Mouse (Mus musculus): ENCODE results near the gene Ubash3a. TPM values are rescaled to one million over a fixed set of nuclear protein-coding genes. Genes with fewer than 3 reads are reported as not detected.

Gene Ubash3a
- total RNA-seq, 2 experiments from 2014 or later, result 0.38 to 0.91 TPM

- peak; percentile 100 for DNase-seq (ENCODE audit: extremely low spot score in 1 of 2, low spot score in 1 of 2)
Measured at GRCm38 (mm10) chr17:31276922-31277918, 69.5 kb downstream of the Ubash3a start, which contains the start of gene Rsph1. Rsph1 (minus strand) TSS chr17:31277383.

GRCm38 (mm10) chr17:31277931-31278330, 70.3 kb downstream of the Ubash3a start:
- DNase-seq (ENCODE audit: extremely low spot score in 1 of 2, low spot score in 1 of 2), result no peak

- DNase-seq (ENCODE audit: extremely low spot score in 1 of 2, low spot score in 1 of 2), result no peak
Measured at GRCm38 (mm10) chr17:31279541-31279940, 71.9 kb downstream of the Ubash3a start.

GRCm38 (mm10) chr17:31280269-31280668, 72.6 kb downstream of the Ubash3a start:
- DNase-seq (ENCODE audit: extremely low spot score in 1 of 2, low spot score in 1 of 2), result no peak

GRCm38 (mm10) chr17:31281830-31282686, 74.4 kb downstream of the Ubash3a start:
- no peak for DNase-seq (ENCODE audit: extremely low spot score in 1 of 2, low spot score in 1 of 2)

GRCm38 (mm10) chr17:31282687-31283053, 75.0 kb downstream of the Ubash3a start:
- no peak for DNase-seq (ENCODE audit: extremely low spot score in 1 of 2, low spot score in 1 of 2)

DNA sequence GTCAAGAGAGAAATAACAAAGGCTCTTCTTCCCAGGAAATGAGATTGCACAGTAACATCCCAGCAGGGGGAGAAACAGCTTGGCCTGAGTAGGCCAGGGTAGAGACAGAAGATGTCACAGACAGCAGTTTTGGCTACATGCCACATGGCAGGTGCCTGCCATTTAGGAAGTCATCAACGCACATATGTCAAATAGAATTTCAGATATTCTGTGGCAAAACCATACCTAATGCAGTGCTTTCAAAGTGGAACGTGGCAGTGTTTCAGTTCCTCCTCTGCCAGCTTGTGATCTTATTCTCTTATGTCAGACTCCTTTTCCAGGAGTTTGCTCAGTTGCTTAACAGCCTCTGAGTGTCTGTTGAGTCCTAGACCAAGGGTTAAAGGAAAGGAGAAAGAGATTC, 78.2 kb downstream of the Ubash3a start:
- DNase-seq (ENCODE audit: extremely low spot score in 1 of 2, low spot score in 1 of 2), result no peak

GRCm38 (mm10) chr17:31286492-31286891, 78.8 kb downstream of the Ubash3a start, which contains the start of gene Slc37a1:
Slc37a1 (plus strand) TSS chr17:31286792.
- no peak for DNase-seq (ENCODE audit: extremely low spot score in 1 of 2, low spot score in 1 of 2)

DNA sequence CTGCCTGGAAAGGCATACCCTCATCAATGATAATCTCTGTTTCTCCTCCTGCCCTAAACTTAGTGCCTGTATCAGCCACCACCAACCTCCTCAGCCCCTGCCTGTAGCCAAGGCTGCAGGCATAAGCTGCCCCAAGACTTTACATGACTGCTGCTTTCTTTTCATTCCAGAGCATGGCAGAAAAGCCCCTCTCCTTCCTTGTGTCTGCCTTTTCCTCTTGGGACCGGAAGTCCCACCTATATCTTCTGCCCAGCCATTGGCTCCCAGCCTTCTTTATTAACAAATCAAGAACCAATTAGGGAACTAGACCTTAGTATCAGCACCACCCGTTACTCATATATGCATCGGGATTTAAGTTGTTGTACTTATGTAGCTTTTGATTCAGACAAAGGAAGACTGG, 79.5 kb downstream of the Ubash3a start:
- DNase-seq (ENCODE audit: extremely low spot score in 1 of 2, low spot score in 1 of 2), result no peak

GRCm38 (mm10) chr17:31288999-31289726, 81.5 kb downstream of the Ubash3a start:
- no peak for DNase-seq (ENCODE audit: extremely low spot score in 1 of 2, low spot score in 1 of 2)

DNA sequence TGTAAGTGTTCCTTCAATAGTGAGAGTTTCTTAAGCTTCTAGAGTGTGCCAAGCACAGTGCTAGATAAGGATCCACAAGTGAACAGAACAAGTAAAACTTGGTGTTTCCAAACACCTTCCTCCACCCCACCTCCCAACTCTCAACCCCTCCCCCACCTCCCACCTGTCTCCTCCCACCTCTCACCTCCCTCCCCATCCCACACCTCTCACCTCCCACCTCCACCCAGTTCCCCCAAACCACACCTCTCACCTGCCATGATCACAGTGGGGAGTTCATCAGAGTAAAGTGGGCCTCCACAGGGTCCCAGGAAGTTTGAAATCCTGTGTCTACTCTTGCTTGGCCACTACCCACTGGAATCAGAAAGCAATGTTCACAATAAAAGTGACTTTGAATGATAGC, 82.6 kb downstream of the Ubash3a start:
- DNase-seq (ENCODE audit: extremely low spot score in 1 of 2, low spot score in 1 of 2), result no peak

GRCm38 (mm10) chr17:31290859-31291258, 83.2 kb downstream of the Ubash3a start:
- no peak for DNase-seq (ENCODE audit: extremely low spot score in 1 of 2, low spot score in 1 of 2)

GRCm38 (mm10) chr17:31294363-31295214, 86.9 kb downstream of the Ubash3a start:
- DNase-seq (ENCODE audit: extremely low spot score in 1 of 2, low spot score in 1 of 2), result no peak

DNA sequence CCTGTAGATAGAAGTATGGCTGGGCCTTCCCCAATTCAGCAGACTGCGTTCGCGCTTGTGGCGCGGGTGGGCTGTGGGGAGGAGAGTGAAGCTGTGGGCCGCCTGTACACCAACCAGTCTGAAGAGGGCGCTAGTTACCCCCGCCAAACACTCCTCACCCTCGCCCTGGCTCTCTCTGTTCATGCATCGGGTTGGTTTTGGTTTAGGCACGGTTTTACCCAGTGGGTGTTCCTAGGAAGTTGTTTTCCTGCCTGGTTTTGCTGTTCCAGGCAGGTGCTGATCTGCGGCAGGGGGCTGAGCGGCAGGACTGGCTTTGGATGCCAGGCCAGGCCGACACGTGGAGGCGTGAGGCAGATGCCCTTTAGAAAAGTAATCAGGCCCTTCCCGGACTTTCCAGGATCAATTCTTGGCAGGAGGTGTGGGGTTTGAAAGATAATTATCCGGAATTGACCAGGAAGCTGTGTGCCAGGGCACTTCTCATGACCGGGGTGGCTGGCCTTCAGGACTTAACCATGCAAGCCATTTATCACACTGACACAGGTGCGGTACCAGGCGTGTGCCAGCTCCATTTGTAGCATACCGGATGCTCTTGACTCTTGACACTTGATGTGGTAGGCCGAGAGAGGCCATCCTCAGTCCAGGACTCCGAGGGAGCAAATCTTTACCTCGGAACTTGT, 87.7 kb downstream of the Ubash3a start:
- peak; percentile 50 to 54 for DNase-seq (ENCODE audit: extremely low spot score in 1 of 2, low spot score in 1 of 2)

DNA sequence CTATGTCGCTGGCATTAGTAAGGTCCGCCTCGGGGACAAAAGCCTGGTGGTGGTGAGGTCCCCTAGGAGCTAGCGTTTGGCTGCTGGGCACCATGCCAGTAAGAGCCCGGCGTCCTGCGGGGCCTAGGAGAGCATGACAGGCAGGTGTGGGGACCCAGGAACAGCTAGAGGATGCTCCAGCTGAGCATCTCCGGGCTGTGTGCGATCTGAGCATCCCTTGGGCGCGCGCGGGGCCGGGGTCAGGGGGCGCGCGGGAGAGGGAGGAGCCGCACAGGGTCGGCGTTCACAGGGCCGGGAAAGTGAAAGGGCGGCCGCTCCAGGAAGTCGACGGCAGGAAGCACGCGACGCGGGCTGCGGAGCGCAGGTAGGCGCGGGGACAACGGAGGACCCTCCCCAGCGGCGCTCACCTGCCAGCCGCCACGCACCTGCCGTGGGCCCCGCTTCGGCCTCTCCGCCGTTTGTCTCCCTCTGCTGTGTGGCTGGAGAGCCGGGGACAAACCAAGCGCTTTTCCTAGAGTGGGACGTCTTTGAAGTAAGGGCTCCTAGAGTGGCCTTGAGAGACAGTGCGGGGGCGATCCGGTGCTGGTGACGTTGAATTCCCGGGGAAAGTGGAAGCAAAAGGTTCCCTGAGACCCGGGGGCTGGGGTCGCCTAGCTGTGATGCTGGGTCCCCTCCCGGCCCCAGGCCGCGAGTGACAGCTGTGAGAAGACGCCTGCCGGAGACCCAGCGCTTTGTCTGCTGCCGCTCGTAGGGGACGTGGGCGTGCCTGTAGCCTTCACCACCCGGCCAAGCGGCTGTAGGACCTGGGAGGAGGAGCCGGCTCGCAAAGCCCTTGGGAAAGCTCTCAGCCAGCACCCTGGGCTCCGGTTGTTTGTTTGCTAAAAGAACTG, 88.5 kb downstream of the Ubash3a start:
- peak; percentile 61 to 65 for DNase-seq (ENCODE audit: extremely low spot score in 1 of 2, low spot score in 1 of 2)

Measured in layer of hippocampus, postnatal 25 days (tissue).